Mouse (Mus musculus): ENCODE measurements at regions not wholly inside any gene's neighbourhood (a gene's known extent, or its start where the extent isn't known, plus 50 kb on each side); places are given as distances from the start of the nearest gene placed in this dataset.

DNA sequence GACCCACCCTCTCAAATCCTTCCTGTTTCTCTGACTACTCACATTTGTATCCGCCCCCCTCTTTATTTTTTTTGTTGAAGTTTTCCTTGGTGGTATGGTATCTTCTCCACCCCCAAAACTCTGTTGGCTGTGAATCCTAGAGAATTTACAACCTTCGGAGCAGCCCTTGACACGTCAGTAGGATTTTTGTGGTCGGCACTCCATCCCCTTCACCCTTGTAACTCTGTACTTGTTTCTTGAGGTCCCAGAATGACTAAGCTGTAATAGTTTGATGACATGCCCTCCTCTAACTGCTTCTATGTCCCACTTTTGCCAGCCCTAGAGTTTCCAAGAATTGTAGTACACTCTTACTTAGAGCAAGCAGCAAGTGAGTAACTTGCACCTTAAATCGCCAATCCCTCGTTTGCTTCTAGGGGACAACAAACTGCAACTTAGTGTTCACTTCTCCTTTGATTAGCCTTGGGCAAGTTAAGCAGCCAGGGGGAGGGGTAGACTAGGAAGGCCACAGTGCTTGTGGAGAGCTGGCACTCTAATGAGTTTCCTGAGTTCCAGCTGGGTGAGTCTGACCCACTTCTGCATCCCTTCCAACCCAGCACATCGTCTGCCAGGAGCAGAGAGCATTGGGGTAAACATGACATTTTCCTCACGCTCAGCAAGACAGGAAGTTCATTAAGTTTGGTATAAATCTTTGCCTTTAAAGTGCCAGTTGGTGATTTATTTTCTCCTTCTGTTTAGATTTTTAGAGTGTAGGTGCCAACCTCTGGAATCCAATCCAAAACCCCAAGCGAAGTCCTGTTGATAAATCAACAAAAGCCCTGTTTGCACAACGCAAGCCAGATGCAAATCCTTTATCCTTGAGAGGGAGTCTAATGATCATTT, 118.7 kb downstream of the Foxa2 start:
- DNase-seq (ENCODE audit: extremely low spot score, low spot score), result no peak

DNA sequence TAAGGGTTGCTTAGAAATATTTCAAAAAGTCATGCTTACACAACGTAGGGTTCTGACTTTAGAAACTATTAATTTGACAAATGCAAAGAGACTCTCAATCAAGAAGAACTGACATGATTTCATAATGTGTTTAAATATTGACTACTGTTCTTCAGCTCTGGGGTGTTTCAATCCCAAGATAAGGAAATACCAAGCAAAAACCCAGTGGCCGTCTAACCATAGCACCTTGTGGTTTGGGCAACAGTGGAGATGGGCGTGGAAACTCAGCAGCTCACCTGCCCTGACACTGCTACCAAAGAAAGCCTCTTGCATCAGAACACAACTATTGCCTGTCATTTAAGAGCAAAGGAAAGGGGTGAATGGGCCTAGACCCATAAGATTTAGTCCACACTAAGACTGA, 119.9 kb downstream of the Foxa2 start:
- no peak for DNase-seq (ENCODE audit: extremely low spot score, low spot score)

DNA sequence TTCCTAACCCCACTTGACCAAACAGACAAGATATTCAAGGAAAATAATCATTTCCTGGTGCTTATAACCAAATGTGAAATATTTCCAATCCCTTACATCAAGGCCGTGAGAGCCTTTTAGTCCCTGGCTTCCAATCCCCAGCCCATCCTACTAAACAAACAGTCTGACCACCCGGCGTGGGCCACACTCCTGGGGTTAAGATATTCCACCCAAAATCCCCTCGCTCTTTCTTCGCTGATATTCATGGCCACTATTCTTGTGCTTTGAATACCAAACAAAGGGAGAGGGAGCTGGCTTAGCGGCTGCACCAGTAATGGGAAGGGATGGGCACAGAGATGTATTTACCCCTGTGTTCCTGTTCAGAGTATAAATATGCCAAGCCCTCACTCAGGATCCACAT, 139.4 kb downstream of the Foxa2 start:
- no peak for DNase-seq (ENCODE audit: extremely low spot score, low spot score)

DNA sequence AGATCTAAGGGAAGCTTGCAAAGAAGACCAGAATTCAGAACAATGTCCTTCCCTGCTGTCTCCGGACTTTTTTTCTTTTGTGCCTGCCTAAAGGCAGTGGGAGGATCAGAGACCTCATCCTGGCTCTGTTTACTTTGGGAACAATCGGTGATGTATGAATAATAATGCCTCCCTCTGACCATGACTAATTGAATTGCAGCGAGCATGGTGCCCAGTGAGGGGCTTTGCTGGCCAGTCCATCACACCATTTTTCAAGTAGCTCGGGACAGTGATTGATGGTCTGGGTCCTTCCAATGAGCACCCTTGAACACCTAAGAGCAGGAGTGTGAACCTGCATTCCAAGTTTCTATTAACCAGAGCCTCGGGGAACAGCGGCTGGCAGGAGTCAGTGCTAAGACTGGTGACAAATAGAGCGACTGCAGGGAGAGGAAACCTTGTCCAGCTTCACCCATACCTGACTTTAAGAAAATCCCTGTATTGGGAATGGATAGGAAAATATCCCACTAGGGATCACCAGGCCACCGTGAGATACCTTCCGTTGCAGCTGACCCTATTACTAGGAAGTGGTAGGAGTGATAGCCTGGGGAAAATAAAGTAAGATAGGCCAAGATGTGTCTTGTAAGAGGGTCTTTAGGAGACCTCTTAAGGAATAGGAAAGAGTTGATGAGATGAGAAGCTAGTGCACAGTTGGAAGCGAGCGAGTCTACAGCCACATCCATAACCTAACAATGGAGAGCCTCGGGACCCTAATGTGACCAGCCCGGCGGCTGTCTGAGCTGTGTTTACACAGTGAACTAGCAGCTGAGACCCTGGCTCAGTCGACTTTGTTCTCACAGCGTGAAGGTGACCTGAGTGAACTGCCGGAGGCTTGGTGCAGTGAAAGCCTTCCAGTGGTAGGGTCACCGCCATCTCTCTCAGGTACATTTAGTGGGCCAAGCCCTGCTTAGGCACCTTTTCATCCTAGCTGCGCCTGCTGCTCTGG, 140.7 kb downstream of the Foxa2 start:
- peak; percentile 45 for DNase-seq (ENCODE audit: extremely low spot score, low spot score)

DNA sequence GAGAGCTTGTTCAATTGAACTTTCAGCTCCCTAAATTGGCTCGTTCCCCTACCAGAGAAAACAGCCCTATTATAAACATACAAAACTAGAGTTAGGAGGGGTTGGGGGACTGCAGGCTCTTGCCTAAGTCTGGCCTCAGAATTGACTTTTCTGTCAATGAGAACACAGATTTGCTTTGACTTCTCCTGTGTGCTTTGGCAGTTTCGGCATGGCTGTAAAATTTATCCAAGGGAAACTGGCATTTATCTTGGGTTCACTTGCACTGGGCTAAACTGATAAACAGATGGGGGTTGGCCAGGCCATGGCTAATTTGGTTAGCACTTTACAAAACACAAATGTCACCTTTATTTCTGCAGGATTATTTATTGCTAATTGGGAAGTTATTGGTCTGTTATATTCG, 141.7 kb downstream of the Foxa2 start:
- no peak for DNase-seq (ENCODE audit: extremely low spot score, low spot score)

DNA sequence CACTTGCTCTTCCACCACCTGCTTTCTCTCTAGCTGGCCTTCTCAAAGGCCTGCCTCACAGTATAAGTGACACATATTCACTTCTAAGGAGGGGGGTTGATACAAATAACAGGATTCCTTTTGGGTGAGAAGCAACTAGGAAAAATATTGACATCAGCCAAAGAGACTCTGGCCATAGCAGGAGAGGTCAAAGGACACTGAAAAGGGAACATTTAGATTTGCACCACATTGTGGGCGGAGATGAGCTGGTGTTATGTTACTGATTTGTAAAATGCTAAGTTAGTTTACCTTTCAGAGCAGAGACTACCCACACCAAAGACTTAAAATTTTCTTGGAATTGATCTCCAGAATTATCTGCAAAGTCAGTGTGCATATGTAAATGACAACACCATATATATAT, 147.5 kb downstream of the Foxa2 start:
- DNase-seq (ENCODE audit: extremely low spot score, low spot score), result no peak

DNA sequence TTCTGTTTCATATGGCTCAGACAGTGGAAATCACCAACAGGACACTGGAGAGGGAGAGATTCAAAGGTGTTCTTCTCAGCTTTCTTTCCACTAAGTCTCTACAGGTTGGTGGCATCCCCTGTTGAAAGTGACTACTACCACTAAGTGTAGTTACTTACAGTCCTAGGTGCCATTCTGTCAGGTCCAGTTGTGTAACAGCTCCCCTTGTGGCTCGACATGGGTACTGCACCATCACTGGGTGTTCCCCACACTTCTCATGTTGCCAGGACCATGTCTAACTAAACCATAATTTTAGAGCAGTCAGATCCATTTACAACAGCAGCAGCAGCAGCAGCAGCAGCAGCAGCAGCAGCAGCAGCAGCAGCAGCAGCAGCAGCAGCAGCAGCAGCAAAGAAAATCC, 151.1 kb downstream of the Foxa2 start:
- DNase-seq (ENCODE audit: extremely low spot score, low spot score), result peak; percentile 47

DNA sequence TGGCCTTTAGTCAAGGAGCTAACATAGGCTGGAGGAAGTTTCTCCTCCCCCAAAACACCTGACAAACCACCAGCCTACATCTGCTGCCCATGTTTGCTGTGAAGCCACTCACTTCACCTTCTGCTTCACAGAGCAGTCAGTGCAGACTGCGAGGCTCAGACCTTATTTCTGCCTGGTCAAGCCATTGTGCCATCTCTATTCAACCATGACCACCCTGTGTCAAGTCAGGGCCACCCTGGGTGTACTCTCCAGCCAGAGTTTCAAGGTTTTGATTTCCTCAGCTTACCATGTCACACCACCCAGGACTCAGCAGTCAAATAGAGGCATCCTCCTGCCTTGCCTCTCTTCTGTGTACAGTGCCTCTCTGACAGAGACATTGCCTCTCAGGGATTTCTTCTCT, 152.6 kb downstream of the Foxa2 start:
- DNase-seq (ENCODE audit: extremely low spot score, low spot score), result no peak

DNA sequence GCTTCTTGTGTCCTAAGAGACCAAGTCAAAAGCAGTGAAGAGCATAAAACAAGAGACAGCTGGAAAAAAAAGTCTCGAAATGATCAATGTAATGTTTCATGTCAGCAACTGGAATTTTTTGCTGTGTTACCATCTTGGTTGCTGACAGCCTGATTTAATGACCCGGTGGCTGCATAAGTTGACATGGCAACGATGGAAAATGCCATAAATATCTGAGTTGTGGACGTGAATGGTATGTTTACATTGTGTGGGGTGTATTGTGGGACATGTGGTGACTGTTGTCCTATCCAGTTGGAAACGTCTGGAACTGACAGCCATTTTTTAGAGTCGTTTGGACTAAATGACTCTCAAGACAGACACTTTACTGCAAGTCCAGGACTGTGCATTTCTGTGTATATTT, 160.6 kb downstream of the Foxa2 start:
- no peak for DNase-seq (ENCODE audit: extremely low spot score, low spot score)

DNA sequence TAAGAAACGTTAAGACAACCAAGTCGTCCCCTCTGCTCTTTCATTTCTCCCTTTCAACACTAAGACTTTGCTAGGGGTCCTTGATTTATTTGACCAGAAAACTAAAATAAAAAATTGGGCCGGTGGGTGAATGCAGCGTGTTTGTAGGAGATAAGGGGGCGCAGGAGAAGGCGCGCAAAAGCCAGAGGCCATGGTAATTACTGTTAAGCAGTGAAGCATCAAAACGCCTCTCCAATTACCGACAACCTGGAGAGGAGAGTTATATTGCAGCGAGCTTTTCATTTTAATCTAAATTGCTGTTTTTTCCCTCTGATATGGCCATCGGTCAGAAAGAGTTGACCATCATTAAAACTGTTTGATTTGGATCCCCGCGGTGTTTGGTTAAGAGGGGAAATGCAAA, 168.9 kb downstream of the Foxa2 start:
- DNase-seq (ENCODE audit: extremely low spot score, low spot score), result no peak

DNA sequence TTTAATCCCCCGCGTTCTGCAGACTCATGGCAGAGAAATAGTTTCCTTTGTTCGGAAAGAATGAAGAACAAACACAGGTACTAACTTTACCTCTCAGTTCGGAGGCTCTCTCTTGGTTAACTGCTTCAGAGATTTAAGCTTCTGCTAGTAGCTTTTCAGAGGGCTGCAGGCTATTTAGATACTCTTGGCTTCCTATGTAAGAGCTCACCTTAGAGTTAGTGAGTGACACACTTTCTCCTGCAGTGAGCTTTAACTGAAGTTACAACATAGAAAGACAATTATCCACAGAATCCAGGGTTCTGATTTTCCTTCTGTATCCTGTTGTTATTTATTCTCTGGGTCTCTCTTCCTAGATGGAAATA, 169.2 kb downstream of the Foxa2 start:
- no peak for DNase-seq (ENCODE audit: extremely low spot score, low spot score)

DNA sequence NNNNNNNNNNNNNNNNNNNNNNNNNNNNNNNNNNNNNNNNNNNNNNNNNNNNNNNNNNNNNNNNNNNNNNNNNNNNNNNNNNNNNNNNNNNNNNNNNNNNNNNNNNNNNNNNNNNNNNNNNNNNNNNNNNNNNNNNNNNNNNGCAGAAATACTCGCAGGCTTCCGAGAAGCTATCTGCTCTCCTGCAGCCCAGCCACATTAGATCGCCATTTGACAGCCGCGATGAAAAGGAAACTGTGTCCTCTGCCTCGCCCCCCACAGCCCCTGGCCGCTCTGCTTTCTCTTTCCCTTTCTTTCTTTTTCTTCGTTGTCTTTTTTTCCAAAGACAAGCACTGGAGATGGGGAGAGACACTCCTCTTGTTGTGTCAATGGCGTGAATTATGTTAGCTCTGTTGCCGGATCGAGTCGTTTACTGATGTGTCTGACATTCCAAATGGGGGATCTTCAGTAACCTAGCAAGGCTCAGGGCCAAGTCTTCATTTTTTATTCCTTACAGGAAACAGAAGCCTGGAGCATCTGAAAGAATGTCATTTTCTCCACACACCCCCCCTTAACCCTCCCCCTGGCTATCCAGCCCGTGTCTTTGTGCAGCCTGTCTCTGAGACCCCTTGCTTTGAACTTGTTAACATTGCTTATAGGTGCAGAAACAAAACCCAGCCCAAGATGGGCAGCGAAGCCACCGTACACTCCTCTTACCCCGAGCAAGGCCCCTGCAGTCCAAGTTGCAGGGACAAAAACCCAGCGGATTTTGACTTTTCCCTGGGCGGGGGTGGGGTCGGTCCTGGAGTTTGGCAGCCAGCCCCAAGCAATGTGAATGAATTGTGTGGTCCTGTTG, 169.8 kb downstream of the Foxa2 start:
- DNase-seq (ENCODE audit: extremely low spot score, low spot score), result peak; percentile 49

DNA sequence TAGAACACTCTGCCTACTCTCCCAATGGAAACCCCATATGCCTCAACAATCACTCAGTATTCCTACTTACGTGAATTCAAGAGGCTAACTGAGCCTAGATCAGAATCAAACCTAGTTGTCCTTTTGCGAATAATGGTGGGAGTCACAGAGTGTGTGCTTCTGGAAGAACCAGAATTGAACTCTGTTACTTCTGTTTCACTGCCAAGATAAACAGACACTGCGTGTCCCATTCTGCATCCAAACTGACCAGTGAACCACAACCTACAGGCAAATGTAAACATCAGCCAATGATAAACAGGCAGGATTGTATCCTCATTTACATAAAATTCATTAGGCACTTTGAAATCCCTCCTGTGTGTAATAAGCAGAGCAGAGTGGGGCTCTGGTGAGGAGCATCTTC, 173.8 kb downstream of the Foxa2 start:
- DNase-seq (ENCODE audit: extremely low spot score, low spot score), result no peak

DNA sequence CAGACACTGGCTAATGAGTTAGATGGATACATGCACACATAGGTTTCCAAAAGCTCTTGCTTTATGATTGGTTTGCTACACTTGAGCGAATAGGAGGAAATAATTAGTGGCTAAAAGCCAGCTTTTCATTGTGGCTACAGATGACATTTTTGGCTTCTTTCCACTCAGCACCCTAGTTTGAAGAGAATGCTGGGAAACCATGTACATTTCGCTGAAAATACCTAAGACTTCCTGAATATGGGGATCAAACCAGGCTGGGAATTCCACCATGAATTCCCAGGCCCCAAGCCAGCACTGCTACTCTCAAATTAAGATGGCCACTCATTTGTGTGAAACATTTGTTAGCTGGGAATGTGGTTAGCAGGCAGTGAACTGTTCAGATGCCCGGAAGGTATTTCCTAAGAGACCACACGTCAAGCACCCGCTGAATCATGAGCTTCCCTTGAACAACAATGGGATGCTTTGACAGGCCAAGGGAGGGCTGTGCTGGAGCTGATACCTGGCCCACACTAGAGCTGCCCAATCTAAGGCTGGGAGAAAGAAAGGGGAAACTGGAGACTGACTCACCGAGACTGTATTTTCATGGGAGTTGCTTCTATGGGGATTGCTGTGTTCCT, 195.5 kb downstream of the Foxa2 start:
- no peak for DNase-seq (ENCODE audit: extremely low spot score, low spot score)

DNA sequence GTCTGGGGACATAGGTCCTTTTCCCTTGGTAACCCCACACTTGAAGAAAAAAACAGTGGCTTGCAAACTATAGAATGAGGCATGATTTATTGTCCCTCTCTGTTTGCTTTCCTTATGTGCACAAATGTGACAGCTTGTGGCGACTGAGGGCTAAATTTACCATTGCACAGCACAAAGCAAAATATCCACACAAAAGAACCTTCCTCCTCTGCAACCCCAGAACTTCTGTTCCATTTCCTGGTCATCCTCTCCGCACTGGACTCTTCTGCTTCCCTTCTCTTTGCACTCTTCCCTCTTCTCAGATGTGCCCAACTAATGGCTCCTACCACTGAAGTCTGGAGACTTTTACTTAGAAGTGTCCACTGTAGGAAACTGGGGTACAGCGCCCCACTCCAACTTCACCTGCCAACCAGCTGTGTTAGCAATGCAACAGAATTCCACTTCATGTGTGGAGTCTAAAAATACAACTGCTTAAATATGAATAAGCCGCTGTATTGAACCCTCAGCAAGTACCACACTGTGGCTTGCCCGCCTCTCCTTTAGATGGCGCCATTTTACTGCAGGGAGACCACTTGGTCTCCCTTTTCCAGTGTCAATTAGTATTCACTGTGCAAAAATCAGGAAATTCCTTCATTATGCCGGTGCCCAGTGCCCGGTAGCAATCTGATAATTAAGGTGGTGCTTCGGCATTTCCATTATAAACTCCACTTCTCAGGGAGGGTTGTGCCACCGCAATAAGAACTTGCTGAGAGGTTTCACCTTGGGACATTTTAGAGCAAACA, 199.6 kb downstream of the Foxa2 start:
- DNase-seq (ENCODE audit: extremely low spot score, low spot score), result peak; percentile 42

DNA sequence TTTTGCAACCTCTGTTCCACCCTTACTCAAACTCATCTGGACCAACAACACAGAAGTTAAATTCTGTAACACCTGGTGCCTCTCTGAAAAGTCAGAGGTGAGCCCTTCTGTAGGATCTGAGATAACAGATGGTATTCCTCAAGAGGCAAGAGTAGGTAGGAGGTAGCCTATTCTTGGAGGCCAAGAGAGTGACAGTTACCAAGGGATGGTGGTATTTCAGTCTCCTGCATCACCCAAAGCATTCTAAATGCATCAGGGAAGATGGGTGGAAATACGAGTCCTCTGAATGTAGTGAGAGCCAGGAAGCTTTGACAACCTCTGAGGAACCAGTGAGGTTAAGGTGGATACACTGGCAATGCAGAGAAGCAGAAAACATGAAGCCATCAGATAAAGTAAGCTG, 201.5 kb downstream of the Foxa2 start:
- DNase-seq (ENCODE audit: extremely low spot score, low spot score), result no peak

DNA sequence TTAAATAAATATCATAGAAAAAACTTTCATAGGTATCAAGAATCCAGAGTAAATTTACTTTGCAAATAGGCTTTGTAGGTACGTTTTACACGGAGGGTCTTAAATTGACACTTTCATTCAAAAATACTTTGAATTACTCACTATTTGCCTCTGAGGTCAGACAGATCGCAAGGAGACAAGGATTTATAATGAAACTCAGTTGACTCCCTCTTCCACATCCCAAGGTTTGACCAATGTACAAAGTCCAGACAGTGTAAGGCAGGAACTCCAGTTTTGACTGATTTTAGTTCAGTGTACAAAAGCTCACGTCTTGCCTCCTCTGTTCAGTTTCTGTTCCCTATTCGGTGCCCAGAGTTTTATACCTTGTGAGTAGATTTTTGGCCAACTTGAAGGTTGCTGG, 205.8 kb downstream of the Foxa2 start:
- DNase-seq (ENCODE audit: extremely low spot score, low spot score), result no peak

DNA sequence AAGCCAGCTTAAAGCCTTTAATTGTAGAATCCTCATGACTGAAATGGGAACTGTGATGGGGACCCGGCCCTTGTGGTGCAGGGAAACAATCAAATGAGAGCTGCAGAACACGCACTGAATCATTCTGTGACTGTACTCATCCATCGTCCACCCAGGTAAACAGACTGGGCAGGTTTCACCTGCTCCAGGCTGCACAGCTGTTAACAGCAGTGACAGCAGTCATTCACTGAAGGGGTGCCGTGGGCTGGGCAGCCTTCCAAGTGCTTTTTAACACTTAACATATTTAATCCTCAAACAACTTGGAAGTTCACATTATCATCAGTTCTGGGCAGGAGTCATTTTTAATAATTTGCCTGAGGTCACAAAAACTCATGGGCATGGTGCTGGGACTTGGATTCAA, 208.2 kb downstream of the Foxa2 start:
- DNase-seq (ENCODE audit: extremely low spot score, low spot score), result no peak

DNA sequence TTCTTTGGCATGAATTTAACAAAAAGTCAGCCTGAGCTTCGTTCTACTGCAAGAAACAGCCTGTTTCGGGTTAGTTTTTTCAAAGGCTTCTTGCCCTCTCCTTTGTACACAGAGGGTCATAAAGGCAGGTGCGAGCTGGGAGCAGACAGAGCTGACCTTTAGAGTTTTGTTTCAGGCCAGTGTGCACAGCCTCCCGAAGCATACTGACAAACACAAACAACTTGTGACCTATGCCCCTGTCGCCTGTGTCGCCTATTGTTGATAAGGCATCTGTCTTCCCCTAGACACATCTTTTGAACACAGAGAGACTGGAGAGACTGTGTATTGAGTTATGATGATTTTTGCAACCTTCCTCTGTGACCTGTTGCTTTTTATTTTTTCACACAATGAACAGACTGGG, 216.2 kb downstream of the Foxa2 start:
- peak; percentile 19 for DNase-seq (ENCODE audit: extremely low spot score, low spot score)

DNA sequence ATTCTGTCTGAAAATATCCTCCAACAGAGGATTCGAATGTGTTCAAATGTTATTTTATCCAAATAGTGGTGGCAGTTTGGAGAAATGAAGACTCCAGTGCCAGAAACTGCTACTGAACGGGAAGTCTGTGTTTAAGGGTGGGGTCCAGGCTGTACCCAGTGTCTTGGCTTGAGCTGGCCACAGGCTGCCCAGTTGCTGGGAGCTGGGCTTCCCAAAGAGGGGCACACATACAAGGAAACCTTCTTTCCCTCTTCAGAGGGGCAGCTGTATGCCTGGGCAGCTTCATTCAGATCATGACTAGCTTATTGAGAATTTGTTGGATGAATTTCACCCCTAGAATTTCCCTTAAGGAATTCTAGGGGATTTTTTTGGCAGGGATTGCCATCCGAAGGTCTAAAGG, 229.8 kb downstream of the Foxa2 start:
- no peak for DNase-seq (ENCODE audit: extremely low spot score, low spot score)
